Mouse (Mus musculus) neural tube, embryonic 10.5 days (tissue): ENCODE measurements around the gene Coro1a.
"Not testable (repeated sequence)": the region's sequence is repeated elsewhere in the genome, so short reads cannot be mapped to it uniquely, and the experiment has no call there.

ENCODE experiments used
- DNase-seq: peaks from one replicate; pipeline ENCODE4 v3.0.0-alpha.2; 2017; ENCODE audit warnings: low spot score; ENCODE audit errors: extremely low spot score

Gene Coro1a

DNA sequence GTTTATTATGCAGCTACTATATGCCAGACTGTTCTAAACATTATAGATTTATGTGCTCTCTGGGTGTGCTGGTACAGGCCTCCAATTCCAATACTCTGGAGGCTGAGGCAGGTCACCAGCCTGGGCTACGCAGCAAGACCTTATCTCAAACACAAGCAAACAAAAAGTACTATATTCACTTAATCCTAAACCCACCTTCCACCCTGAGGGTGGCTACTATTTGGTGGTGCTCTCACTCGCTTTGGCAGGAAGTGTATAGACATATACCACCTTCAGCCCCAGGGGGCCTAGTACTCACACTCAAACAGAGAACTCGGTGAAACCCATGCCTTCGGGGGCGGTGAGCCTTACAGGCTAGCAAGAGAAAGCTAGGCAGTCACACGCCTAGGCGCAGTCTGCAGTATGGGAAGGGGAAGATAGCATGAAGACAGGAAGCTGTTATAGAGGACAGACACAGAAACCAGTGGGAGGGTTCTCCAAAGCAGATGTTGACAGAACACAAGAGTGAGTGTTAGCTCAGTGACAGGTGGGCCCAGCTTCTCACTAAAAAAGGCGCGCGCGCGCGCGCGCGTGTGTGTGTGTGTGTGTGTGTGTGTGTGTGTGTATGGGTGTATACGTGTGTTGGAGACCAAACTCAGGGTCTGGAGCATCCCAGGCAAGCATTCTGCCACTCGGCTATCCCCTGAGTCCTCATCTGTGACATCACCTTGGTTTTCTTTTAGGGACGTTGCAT is at the start of gene Coro1a:
TSS of gene Coro1a (minus strand) at position 346 of the 733 bp plus-strand sequence.
- no peak for DNase-seq

DNA sequence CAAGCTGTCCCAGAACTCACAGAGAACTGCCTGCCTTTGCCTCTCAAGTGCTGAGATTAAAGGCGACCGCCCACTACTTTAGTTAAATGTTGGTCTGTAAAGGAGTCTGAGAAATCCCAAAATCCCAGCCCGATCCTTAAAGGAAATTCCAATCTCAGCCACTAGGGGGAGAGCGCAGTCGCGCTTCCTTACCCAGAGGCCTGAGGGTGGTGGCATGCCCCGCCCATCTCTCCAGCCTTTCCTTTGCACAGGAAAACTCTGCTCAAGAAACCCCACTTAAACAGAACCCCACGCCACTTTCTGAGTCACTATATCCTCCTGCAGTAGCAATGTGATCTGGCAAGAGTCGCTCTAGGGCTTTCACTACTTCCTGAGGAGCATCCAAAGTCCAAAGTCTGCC is 47.3 kb upstream of the Coro1a start:
- peak; percentile 81 for DNase-seq

DNA sequence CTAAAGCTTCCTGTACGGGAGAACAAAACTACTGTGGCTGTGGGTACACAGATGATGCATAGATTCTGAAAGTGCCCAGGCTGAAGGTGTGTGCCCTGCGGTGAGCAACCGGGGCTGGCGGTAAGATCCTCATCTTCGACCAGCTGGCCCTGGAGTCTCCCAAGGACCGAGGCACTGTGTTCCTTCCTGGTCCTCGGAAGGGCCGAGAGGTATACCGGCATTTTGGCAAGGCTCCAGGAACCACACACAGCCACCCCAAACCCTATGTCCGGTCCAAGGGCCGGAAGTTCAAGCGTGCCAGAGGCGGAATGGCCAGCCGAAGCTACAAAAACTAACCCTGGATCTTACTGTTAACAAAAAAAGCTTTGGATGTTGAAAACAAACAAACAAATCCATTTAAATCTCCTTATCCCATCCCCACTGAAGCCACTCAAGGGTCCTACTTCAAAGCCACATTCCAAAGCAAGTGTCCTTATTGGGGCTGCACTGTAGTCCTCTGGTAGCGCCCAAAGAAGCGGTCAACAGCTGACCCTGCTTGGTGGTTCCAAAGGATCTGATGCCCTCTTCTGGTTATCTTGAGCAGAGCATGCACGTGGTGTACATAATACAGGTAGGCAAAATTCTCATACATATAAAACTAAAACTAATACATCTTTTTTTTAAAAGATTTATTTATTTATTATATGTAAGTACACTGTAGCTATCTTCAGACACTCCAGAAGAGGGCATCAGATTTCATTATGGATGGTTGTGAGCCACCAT is 42.2 kb upstream of the Coro1a start:
- DNase-seq = no peak

DNA sequence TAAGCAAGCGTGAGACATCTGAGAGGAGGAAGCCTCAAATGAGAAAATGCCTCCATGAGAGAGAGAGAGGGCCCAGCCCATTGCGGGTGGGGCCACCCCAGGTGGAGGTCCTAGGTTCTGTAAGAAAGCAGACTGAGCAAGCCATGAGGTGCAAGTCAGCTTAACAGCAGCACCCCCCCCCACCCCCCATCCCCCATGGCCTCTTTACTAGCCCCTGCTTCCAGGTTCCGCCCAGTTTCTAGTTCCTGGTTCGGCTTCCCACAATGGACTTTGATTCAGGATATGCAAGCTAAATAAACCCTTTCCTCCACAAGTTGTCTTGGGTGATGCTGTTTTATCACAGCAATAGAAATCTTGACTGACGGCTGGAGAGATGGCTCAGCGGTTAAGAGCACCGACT is 41.2 kb upstream of the Coro1a start:
- DNase-seq = no peak

DNA sequence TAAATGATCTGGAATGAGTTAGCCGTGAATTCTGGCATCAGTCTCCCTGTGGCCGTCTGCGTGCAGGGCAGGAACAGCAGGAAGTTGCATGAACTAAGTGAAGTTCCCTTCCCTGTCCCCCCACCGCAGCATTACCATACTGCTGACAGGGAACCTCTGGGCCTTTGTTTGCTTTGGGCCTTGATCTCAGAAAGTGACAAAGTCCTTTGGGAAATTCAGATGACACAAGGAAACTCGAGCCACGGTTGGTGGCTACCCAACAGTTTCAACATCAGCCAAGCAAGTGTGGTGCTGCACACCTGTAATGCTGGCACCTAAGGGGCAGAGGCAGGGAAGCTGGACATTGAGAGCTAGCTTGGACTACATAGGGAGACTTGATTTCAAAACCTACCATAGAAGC is 39.2 kb upstream of the Coro1a start:
- DNase-seq = no peak

DNA sequence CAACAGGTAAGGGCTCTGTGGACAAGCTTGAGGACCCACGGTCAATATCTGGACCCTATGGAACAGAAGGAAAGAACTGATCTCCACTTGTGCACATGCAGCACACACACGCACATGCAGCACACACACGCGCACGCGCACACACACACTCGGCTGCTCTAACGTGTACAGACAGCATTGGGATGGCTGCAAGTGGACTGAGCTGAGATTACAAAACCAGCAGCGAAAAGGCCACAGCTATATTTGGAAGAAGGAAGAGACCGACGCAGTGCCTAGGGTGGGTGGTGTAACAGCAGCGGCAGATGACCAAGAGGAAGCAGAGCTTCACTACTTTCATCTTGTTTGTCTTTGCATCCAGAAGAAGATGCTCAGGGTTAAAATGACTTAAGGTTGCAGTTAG is 38.5 kb upstream of the Coro1a start:
- DNase-seq = no peak

DNA sequence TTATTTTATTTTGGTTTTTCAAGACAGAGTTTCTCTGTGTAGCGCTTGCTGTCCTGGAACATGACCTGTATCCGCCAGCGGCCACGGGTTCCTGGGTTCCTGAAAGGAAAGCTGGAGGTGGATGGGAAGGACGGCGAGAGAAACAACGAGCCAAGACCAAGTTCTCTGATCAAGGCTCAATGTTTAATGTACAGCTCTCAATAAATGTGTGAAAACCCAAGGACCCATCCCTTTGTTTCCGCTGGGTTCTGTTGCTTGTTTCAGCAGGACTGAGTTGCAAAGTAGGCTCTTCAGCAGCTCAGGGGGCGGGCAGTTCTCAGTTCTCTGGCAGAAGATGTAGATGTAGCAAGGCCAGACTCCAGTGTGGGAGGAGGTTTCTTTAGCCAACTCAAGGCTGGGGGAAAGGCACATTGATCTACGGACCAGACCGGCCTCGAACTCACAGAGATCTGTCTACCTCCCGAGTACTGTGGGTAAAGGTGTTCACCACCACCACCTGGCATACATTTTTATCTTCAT is 34.4 kb upstream of the Coro1a start:
- DNase-seq = no peak

DNA sequence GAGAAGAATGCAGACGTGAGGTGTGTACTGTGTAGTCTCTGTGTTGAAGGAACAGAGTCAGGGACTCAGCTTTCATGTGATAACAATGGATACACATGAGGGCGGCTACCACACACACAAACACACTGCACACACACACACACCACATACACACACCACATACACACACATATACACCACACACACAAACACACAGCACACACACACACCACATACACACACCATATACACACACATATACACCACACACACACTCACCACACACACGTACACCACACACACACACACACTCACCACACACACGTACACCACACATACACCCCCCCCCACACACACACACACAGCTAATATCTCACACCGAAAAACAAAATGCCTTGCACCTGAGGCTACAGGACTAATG is 33.9 kb upstream of the Coro1a start:
- no peak for DNase-seq

DNA sequence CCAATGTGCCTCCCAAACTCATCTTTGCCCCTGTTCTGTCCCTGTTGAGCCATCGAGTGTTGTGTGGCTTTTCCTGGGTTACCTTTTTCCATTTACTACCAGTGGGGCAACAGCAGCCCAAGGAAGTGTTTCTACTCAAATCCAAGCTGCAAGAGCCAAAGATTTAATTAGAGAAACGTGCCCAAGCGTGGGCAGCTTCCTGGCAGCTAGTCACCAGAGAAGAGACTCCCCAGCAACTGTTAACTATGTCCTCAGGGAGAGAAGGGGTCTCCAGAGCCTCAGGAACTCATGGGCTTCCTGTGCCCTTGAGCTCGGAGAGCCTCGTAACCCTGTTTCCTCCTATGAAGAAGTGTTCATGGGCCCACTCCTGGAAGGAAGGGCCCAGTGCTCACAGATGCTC is 33.4 kb upstream of the Coro1a start:
- DNase-seq = no peak

DNA sequence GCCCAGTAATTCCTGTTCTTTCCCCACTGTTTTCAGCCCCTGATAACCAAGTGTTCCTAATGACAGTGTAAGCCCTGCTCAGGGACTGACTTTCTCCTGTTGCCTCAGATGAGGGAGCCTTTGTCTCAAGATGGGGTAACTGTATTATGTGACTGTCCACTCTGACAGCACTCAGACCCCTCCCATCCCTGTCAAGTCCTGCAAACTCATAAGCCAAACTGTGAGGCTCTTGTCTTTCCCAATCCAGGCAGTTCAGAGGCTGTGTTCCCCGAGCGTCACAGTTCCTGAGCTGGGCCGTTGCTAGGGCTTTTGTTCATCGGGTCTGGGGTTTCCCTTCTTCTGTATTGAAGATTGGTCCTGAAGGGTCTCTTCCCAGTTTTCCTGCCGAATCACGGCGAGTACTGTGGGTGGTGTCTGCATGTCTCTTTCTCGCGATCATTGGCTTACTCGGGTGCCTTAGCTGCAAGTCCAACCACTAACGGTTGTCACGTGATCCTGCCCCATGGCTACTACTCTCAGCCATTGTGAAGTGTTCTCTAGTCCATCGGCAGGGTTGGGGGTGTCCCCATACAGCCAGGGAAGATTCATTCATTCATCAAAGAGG is 32.6 kb upstream of the Coro1a start:
- DNase-seq = no peak

DNA sequence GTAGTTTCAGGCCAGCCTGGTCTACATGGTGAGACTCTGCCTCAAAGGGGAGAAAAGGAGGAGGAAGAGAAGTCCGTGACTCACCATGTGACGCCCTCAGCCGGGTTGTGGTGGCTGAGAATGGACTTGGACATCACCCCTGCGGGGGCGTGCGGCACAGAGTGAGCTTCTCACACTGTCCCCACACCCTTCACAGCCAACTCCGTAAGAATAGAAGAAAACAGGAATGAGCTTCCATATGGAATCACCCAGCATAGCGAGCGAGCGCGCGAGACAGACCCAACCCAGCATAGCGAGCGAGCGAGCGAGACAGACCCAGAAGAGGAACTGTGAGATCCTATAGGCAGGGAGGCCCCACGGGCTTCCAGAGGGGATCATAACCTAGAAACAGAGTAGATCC is 32.0 kb upstream of the Coro1a start:
- no peak for DNase-seq

DNA sequence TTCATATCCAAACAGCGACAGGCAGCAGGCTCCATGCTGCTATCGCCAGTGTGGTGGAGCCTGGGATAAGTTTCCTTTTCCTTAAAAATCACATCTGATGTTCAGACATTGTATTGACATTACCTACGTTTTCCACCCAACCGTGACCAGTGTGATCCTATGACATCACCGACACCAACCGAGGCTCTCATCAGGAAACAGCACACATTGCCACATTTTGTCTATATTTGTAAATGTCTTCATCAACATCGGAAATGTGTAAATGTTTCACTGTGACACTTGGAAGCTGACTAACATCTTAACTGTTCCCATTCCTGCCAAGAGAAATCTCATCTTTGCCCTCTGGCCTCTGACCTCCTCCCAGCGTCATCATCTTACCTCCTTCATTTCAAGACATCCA is 28.5 kb upstream of the Coro1a start:
- no peak for DNase-seq

DNA sequence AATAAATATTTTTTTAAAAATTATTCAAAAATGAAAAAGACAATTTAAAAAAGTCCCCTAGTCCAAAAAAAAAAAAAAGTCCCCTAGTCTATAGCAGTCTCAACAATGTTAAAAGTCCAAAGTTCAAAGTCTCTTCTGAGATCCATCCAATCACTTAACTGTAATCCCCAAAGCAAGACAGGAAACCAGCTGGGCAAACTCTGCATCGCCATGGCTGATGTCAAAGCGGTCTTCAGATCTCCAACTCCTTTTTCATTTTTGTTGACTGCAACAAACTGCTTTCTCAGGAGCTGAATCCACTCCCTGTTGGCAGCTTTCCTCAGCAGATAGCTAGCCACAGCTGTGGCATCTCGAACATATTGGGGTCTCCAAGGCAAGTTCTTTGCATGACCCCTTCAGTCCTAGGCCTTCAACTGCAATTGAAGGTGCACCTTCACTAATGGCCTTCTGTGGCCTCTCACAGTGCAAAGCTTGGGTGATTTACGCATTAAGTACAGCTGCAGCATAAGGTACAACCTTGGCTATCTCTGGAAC is 22.7 kb upstream of the Coro1a start:
- DNase-seq = not testable (repeated sequence)

DNA sequence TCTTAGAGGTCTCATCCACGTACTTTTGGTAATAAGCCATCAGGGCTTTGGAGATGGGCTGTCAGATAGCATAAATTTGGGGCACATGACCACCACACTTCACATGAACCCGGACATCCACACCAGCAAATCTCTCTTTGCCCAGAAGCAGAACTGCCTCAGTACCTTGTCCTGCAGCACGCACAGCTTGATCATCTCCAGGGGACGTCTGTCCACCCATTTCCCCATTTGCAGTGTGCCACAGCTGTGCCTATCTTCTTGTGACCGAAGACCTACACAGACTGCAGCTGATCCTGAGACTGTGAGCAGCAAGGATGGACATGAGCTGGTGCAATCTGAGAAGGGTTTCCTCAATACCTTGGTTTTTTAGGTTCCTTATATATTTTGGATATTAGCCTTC is 18.1 kb upstream of the Coro1a start:
- no peak for DNase-seq

DNA sequence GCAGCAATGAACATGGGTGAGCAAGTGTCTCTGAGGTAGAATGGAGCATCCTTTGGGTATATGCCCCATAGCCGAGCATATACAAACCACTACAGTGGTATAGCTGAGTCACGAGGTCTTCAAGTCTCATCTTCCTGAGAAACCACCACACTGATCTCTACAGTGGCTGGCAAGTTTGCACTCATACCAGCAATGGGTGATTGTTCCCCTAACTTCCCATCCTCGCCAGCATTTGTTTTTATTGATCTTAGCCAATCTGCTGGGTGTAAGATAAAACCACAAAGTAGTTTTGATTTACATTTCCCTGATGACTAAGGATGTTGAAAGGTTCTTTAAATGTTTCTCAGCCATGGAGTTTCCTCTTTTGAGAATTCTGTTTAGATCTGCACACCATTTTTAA is 17.5 kb upstream of the Coro1a start:
- DNase-seq = no peak

DNA sequence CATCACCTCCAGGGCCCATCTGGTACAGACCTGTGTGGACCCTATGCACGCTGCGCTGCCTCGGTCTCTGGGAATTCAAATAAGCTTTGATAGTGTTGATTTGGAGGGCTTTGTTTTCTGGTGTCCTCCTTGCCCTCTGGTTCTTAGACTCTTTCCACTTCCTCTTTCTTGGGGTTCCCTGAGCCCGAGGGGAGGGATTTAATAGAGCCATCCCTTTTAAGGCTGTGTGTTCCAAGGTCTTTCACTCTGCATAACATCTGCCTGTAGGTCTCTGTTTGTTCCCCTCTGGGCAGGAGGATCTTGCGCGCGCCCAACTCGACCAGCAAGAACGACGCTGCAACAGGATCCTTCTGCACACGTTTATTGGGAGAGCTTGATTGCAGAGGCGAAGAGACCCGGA is 14.0 kb upstream of the Coro1a start:
- no peak for DNase-seq

DNA sequence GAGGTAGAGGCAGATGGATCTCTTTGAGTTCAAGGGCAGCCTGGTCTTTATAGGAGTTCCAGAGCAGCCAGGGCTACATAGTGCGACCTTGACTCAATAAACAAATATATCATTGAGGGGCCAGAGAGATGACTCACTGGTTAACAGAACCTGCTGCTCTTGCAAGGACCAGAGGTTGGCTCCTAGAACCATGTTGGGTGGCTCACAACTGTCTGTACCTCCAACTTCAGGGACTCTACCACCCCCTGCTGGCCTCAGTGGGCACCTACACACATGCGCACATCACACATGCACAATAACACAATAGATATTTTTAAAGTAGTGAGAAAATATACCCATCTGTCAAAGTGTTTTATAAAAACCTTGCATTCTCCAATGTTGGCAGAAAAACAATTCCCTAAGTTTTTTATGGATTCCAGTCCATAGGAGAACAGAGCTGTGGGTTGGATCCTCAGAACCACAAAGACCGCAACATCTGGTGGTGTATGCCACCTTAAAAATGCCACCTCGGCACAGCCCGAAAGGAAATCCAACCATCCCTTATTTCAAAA is 11.3 kb upstream of the Coro1a start:
- no peak for DNase-seq

DNA sequence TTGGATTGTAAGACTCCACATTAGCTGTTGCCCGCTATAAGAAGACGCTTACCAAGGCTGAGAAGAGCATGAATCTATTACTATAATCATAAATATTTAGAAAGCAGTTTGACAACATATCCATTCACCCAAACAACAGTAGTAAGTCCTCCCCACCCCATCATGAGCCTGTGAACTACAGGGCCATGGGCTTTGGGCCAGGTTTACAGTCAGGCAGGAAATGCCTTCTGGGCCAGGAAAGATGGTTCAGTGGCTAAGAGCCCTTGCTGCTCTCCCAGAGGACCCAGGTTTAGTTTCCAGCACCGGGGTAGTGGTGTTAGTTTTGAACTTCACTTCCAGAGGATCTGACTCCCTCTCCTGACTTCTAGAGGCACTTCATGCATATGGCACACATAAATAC is 10.0 kb upstream of the Coro1a start:
- DNase-seq = no peak

DNA sequence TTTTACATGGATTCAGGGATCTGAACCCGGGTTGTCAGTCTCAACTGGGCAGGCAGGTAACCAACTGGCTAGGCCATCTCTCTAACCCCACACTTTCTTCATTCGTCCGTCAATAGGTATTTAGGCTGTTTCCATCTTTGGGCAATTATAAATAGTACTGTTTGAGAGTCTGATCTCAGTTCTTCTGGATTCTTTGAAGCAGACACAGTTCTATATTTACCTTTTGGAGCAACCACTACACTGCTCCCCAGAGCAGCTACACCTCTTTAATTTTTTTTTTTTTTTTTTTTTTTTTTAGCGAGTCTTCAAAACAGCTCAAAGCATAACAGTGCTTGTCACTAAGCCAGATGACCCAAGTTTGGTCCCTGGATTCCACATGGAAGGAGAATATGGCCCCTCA is 8.1 kb upstream of the Coro1a start:
- DNase-seq = no peak

DNA sequence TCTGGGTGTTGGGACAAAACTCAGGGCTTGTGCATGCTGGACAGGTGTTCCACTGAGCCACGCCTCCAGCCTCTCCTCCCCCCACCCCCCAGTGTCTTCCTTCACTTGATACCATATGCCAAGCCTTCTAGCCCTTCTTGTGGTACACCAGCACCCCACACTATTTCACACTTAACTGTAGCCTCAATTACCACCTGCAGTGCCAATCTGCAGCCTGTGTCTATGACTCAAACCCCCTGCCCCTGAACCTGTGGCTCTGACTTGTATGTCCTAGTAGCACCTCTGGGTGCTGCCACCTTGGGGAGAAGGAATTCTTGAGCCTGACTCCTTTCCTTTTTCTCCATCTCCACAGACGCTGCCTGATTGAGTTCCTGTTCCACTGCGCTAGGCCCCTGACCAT is 4.3 kb upstream of the Coro1a start:
- DNase-seq = no peak

DNA sequence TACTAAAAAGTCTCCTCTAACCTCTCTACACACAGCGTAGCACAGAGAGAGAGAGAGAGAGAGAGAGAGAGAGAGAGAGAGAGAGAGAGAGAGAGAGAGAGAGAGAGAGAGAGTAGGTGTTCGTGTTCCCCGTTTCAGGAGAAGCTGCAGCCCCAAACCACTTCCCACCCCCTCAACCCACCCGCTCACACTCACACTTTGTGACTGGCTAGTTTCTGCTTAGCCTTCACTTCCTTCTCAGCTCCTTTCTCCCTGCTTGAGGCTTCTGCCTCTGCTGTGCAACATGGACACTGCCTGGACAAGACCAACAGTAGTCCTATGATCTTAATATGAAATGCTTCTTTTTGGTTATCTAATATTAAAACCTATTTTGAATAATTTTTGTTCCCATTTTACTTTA is 2.7 kb upstream of the Coro1a start:
- DNase-seq = no peak
